Mouse (Mus musculus): ENCODE results near the gene Fgb. TPM values are rescaled to one million over a fixed set of nuclear protein-coding genes. Genes with fewer than 3 reads are reported as not detected.

Fgb gene
- polyA plus RNA-seq, 1 experiment from 2014 or later, result 7.5 TPM

DNA sequence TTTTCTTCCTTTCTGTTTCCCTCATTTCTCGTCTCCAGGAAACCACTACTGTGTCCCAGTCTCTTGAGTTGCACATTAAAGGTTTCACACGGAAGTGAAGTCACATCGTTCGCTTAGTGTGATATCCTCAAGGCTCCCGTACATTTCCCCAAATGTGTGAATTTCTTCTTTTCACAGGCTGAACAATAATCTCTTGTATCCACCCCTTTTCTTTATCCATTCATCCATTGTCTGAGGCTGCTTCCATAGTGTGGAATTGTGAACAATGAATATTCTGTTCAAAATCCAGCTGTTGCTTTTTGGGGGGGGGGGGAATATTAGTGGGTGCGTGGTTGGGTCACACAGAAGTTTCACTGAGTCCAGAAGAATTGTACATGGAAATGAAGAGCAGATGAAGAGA lies 24.6 kb downstream of the Fgb start:
- WGBS, result 85% methylated on average over 6 of the region's 6 CpGs
- H3K36me3 ChIP-seq (ENCODE audit: control insufficient read depth, insufficient read depth), result no peaks in the 10 kb centered on the region

GRCm38 (mm10) chr3:83021176-83021575 lies 28.5 kb downstream of the Fgb start:
- Histone ChIP-seq H3K4me1 (replicated peaks; ENCODE audit: control insufficient read depth, insufficient read depth, low read length) (no peaks in the 10 kb centered on the region), H3K27ac (ENCODE audit: low read depth, low read length) (no peak overlapping the region), H3K9me3 (ENCODE audit: control insufficient read depth) (no peaks in the 10 kb centered on the region), H3K36me3 (ENCODE audit: control insufficient read depth, insufficient read depth) (no peaks in the 10 kb centered on the region), H3K4me3 (ENCODE audit: low read depth, low read length) (no peak overlapping the region), H3K4me2 (replicated peaks; ENCODE audit: low read depth) (no peak overlapping the region), H3K27me3 (replicated peaks; ENCODE audit: control insufficient read depth, insufficient read depth, low read length) (no peaks in the 10 kb centered on the region), H3K9ac (ENCODE audit: low read depth, low read length) (no peak overlapping the region)
- no peak for TF ChIP-seq CTCF (IDR thresholded peaks at IDR 0.05; ENCODE audit: low read depth)
- no peak for ATAC-seq
- 83% methylated on average over 5 of the region's 5 CpGs for WGBS

More for the DNA sequence above, 24.6 kb downstream of the Fgb start:
- Histone ChIP-seq H3K9me3 (ENCODE audit: control insufficient read depth) (no peaks in the 10 kb centered on the region), H3K27me3 (replicated peaks; ENCODE audit: control insufficient read depth, insufficient read depth, low read length) (no peaks in the 10 kb centered on the region), H3K4me1 (replicated peaks; ENCODE audit: control insufficient read depth, insufficient read depth, low read length) (no peaks in the 10 kb centered on the region), H3K27ac (ENCODE audit: low read depth, low read length) (no peak overlapping the region), H3K9ac (ENCODE audit: low read depth, low read length) (no peak overlapping the region), H3K4me3 (ENCODE audit: low read depth, low read length) (no peak overlapping the region), H3K4me2 (replicated peaks; ENCODE audit: low read depth) (no peak overlapping the region)
- ATAC-seq, result no peak
- TF ChIP-seq CTCF (IDR thresholded peaks at IDR 0.05; ENCODE audit: low read depth), result no peak

- TF ChIP-seq CTCF (IDR thresholded peaks at IDR 0.05; ENCODE audit: low read depth), result no peak
- ATAC-seq, result peak; percentile 28; the same call in 1 of the 2 replicates
- H3K27me3 ChIP-seq (replicated peaks; ENCODE audit: control insufficient read depth, insufficient read depth, low read length), result no peaks in the 10 kb centered on the region
- H3K27ac ChIP-seq (ENCODE audit: low read depth, low read length), result no peak overlapping the region
- 59% methylated on average over 2 of the region's 2 CpGs for WGBS
- no peaks in the 10 kb centered on the region for H3K4me1 ChIP-seq (replicated peaks; ENCODE audit: control insufficient read depth, insufficient read depth, low read length)
- no peak overlapping the region for H3K4me3 ChIP-seq (ENCODE audit: low read depth, low read length)
- no peaks in the 10 kb centered on the region for H3K9me3 ChIP-seq (ENCODE audit: control insufficient read depth)
- H3K9ac ChIP-seq (ENCODE audit: low read depth, low read length), result no peak overlapping the region
- H3K36me3 ChIP-seq (ENCODE audit: control insufficient read depth, insufficient read depth), result no peaks in the 10 kb centered on the region
- no peak overlapping the region for H3K4me2 ChIP-seq (replicated peaks; ENCODE audit: low read depth)
Measured at GRCm38 (mm10) chr3:83020387-83020786, 29.3 kb downstream of the Fgb start.

- TF ChIP-seq CTCF (IDR thresholded peaks at IDR 0.05; ENCODE audit: low read depth), result no peak
- no peak for ATAC-seq
- Histone ChIP-seq H3K4me3 (ENCODE audit: low read depth, low read length) (no peak overlapping the region), H3K36me3 (ENCODE audit: control insufficient read depth, insufficient read depth) (no peaks in the 10 kb centered on the region), H3K27ac (ENCODE audit: low read depth, low read length) (no peak overlapping the region), H3K9me3 (ENCODE audit: control insufficient read depth) (no peaks in the 10 kb centered on the region), H3K27me3 (replicated peaks; ENCODE audit: control insufficient read depth, insufficient read depth, low read length) (no peaks in the 10 kb centered on the region), H3K9ac (ENCODE audit: low read depth, low read length) (no peak overlapping the region), H3K4me2 (replicated peaks; ENCODE audit: low read depth) (no peak overlapping the region), H3K4me1 (replicated peaks; ENCODE audit: control insufficient read depth, insufficient read depth, low read length) (no peaks in the 10 kb centered on the region)
- WGBS, result 84% methylated on average over 1 of the region's 1 CpGs
Measured at GRCm38 (mm10) chr3:83016236-83016635, 33.4 kb downstream of the Fgb start.

- Histone ChIP-seq H3K27ac (ENCODE audit: low read depth, low read length) (no peak overlapping the region), H3K4me1 (replicated peaks; ENCODE audit: control insufficient read depth, insufficient read depth, low read length) (no peaks in the 10 kb centered on the region), H3K9ac (ENCODE audit: low read depth, low read length) (no peak overlapping the region), H3K27me3 (replicated peaks; ENCODE audit: control insufficient read depth, insufficient read depth, low read length) (no peaks in the 10 kb centered on the region), H3K4me3 (ENCODE audit: low read depth, low read length) (no peak overlapping the region), H3K9me3 (ENCODE audit: control insufficient read depth) (no peaks in the 10 kb centered on the region), H3K36me3 (ENCODE audit: control insufficient read depth, insufficient read depth) (no peaks in the 10 kb centered on the region), H3K4me2 (replicated peaks; ENCODE audit: low read depth) (no peak overlapping the region)
- WGBS, result 81% methylated on average over 10 of the region's 10 CpGs
- TF ChIP-seq CTCF (IDR thresholded peaks at IDR 0.05; ENCODE audit: low read depth), result no peak
- ATAC-seq, result no peak
Measured at GRCm38 (mm10) chr3:83013951-83014350, 35.7 kb downstream of the Fgb start.

DNA sequence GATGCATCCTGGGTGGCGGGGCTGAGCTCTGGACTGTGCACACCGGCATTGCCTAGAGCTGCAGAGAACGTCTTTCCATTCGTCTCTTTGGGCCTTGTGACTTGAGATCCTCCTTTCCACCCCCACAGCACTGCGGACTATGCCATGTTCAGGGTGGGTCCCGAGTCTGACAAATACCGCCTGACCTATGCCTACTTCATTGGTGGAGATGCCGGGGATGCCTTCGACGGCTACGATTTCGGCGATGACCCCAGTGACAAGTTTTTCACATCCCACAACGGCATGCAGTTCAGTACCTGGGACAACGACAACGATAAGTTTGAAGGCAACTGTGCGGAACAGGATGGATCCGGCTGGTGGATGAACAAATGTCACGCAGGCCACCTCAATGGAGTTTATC lies 37.0 kb downstream of the Fgb start:
- WGBS, result 92% methylated on average over 19 of the region's 19 CpGs
- no peaks in the 10 kb centered on the region for H3K27me3 ChIP-seq (replicated peaks; ENCODE audit: control insufficient read depth, insufficient read depth, low read length)

GRCm38 (mm10) chr3:83011565-83011964 lies 38.1 kb downstream of the Fgb start:
- Histone ChIP-seq H3K4me3 (ENCODE audit: low read depth, low read length) (no peak overlapping the region), H3K27ac (ENCODE audit: low read depth, low read length) (no peak overlapping the region), H3K4me1 (replicated peaks; ENCODE audit: control insufficient read depth, insufficient read depth, low read length) (no peaks in the 10 kb centered on the region), H3K27me3 (replicated peaks; ENCODE audit: control insufficient read depth, insufficient read depth, low read length) (no peaks in the 10 kb centered on the region), H3K4me2 (replicated peaks; ENCODE audit: low read depth) (no peak overlapping the region), H3K9me3 (ENCODE audit: control insufficient read depth) (no peaks in the 10 kb centered on the region), H3K9ac (ENCODE audit: low read depth, low read length) (no peak overlapping the region), H3K36me3 (ENCODE audit: control insufficient read depth, insufficient read depth) (no peaks in the 10 kb centered on the region)
- WGBS, result 85% methylated on average over 4 of the region's 4 CpGs
- TF ChIP-seq CTCF (IDR thresholded peaks at IDR 0.05; ENCODE audit: low read depth), result no peak
- ATAC-seq, result no peak

More for the DNA sequence above, 37.0 kb downstream of the Fgb start:
- Histone ChIP-seq H3K9me3 (ENCODE audit: control insufficient read depth) (no peaks in the 10 kb centered on the region), H3K4me2 (replicated peaks; ENCODE audit: low read depth) (no peak overlapping the region), H3K9ac (ENCODE audit: low read depth, low read length) (no peak overlapping the region), H3K4me3 (ENCODE audit: low read depth, low read length) (no peak overlapping the region), H3K4me1 (replicated peaks; ENCODE audit: control insufficient read depth, insufficient read depth, low read length) (no peaks in the 10 kb centered on the region), H3K27ac (ENCODE audit: low read depth, low read length) (no peak overlapping the region), H3K36me3 (ENCODE audit: control insufficient read depth, insufficient read depth) (no peaks in the 10 kb centered on the region)
- no peak for ATAC-seq
- no peak for TF ChIP-seq CTCF (IDR thresholded peaks at IDR 0.05; ENCODE audit: low read depth)
